Mouse (Mus musculus) neural tube, embryonic 11.5 days (tissue): ENCODE measurements at regions not wholly inside any gene's neighbourhood (a gene's known extent, or its start where the extent isn't known, plus 50 kb on each side); places are given as distances from the start of the nearest gene placed in this dataset.

ENCODE experiments used
- ATAC-seq: fragments of 200-750 bp; cut with Nextera tagmentation; 2 replicates; pipeline ENCODE4 v1.8.0; 2017; ENCODE audit warnings: moderate number of reproducible peaks, mild to moderate bottlenecking, moderate TSS enrichment, moderate library complexity; ENCODE audit not compliant: insufficient read depth, low FRiP score, low TSS enrichment
- DNase-seq: peaks from one replicate; pipeline ENCODE4 v3.0.0-alpha.2; 2015; ENCODE audit warnings: low spot score
- H3K27ac ChIP-seq: fragments of 300-500 bp; sonication (generic); 2 replicates; pipeline ENCODE4 v1.5.1; 2014; ENCODE audit warnings: low read depth, mild to moderate bottlenecking, low read length
- H3K27me3 ChIP-seq: fragments of 300-500 bp; sonication (generic); 2 replicates; pipeline ENCODE4 v1.6.1; 2014; ENCODE audit warnings: mild to moderate bottlenecking, low read length, mixed read lengths; ENCODE audit not compliant: control insufficient read depth, insufficient read depth
- H3K36me3 ChIP-seq: fragments of 300-500 bp; sonication (generic); 2 replicates; pipeline ENCODE4 v1.6.1; 2014; ENCODE audit warnings: mild to moderate bottlenecking, low read length, moderate library complexity, mixed read lengths; ENCODE audit not compliant: control insufficient read depth, insufficient read depth
- H3K4me1 ChIP-seq: fragments of 300-500 bp; sonication (generic); 2 replicates; pipeline ENCODE4 v1.6.1; 2014; ENCODE audit warnings: low read length, mixed read lengths; ENCODE audit not compliant: control insufficient read depth, insufficient read depth
- H3K4me2 ChIP-seq: fragments of 300-500 bp; sonication (generic); 2 replicates; pipeline ENCODE4 v1.6.1; 2014; ENCODE audit warnings: low read depth, mild to moderate bottlenecking, moderate library complexity
- H3K4me3 ChIP-seq: fragments of 300-500 bp; sonication (generic); 2 replicates; pipeline ENCODE4 v1.5.1; 2014; ENCODE audit warnings: low read depth, low read length
- H3K9ac ChIP-seq: fragments of 300-500 bp; sonication (generic); 2 replicates; pipeline ENCODE4 v1.6.1; 2014; ENCODE audit warnings: mild to moderate bottlenecking, low read length
- H3K9me3 ChIP-seq: fragments of 300-500 bp; sonication (generic); 2 replicates; pipeline ENCODE4 v1.6.1; 2016; ENCODE audit warnings: low read length; ENCODE audit not compliant: control insufficient read depth
- WGBS: fragments of 180-500 bp; shearing (Covaris S2); extraction: QIAGEN DNeasy Blood & Tissue Kit; methylation state at CpG from one replicate; pipeline ENCODE4 v1.1.7; 2014; 5-methylcytosine and 5-hydroxymethylcytosine counted together

- Histone ChIP-seq H3K9ac (no peak overlapping the region), H3K4me3 (no peak overlapping the region), H3K4me2 (no peak overlapping the region), H3K27me3 (no peaks in the 10 kb centered on the region), H3K27ac (no peak overlapping the region), H3K9me3 (no peaks in the 10 kb centered on the region), H3K4me1 (no peaks in the 10 kb centered on the region), H3K36me3 (no peaks in the 10 kb centered on the region)
- ATAC-seq (no peak), DNase-seq (no peak)
- WGBS: 82% methylated on average over 3 of the region's 3 CpGs
Observed at GRCm38 (mm10) chr13:37546556-37546955, 201.5 kb downstream of the Ly86 start.

- no peaks in the 10 kb centered on the region for H3K9me3 ChIP-seq
- H3K36me3 ChIP-seq: no peaks in the 10 kb centered on the region
- WGBS: 74% methylated on average over 4 of the region's 4 CpGs
- H3K9ac ChIP-seq: no peak overlapping the region
- H3K4me2 ChIP-seq: no peak overlapping the region
- no peak for ATAC-seq
- H3K4me1 ChIP-seq: no peaks in the 10 kb centered on the region
- no peak overlapping the region for H3K4me3 ChIP-seq
- H3K27ac ChIP-seq: no peak overlapping the region
- no peak for DNase-seq
- H3K27me3 ChIP-seq: no peaks in the 10 kb centered on the region
Observed at GRCm38 (mm10) chr13:37550584-37550983, 205.6 kb downstream of the Ly86 start.

- Histone ChIP-seq H3K9ac (no peak overlapping the region), H3K4me3 (no peak overlapping the region), H3K36me3 (no peaks in the 10 kb centered on the region), H3K4me2 (no peak overlapping the region), H3K27me3 (no peaks in the 10 kb centered on the region), H3K9me3 (no peaks in the 10 kb centered on the region), H3K27ac (no peak overlapping the region), H3K4me1 (no peaks in the 10 kb centered on the region)
- WGBS: 58% methylated on average over 5 of the region's 5 CpGs
- DNase-seq: no peak
- ATAC-seq: no peak
Observed at GRCm38 (mm10) chr13:37553392-37553791, 208.4 kb downstream of the Ly86 start.

GRCm38 (mm10) chr13:37557183-37557582 lies 212.2 kb downstream of the Ly86 start:
- no peak overlapping the region for H3K4me3 ChIP-seq
- DNase-seq: no peak

GRCm38 (mm10) chr13:37557766-37558165 lies 212.8 kb downstream of the Ly86 start:
- no peak overlapping the region for H3K9ac ChIP-seq
- no peaks in the 10 kb centered on the region for H3K27me3 ChIP-seq
- no peak for ATAC-seq
- H3K4me3 ChIP-seq: no peak overlapping the region
- no peak for DNase-seq
- no peaks in the 10 kb centered on the region for H3K36me3 ChIP-seq
- no peaks in the 10 kb centered on the region for H3K9me3 ChIP-seq
- H3K4me1 ChIP-seq: peaks cover 10% of the 10 kb centered on the region; the same call in 1 of the 2 replicates
- 81% methylated on average over 5 of the region's 5 CpGs for WGBS
- no peak overlapping the region for H3K27ac ChIP-seq
- no peak overlapping the region for H3K4me2 ChIP-seq

More at GRCm38 (mm10) chr13:37557183-37557582, 212.2 kb downstream of the Ly86 start:
- no peak overlapping the region for H3K27ac ChIP-seq
- peaks cover 10% of the 10 kb centered on the region; the same call in 1 of the 2 replicates for H3K4me1 ChIP-seq
- H3K4me2 ChIP-seq: no peak overlapping the region
- H3K9me3 ChIP-seq: no peaks in the 10 kb centered on the region
- no peaks in the 10 kb centered on the region for H3K36me3 ChIP-seq
- no peak overlapping the region for H3K9ac ChIP-seq
- 83% methylated on average over 8 of the region's 8 CpGs for WGBS
- no peak for ATAC-seq
- no peaks in the 10 kb centered on the region for H3K27me3 ChIP-seq

GRCm38 (mm10) chr13:37559056-37559455 lies 214.0 kb downstream of the Ly86 start:
- Histone ChIP-seq H3K9ac (no peak overlapping the region), H3K4me2 (no peak overlapping the region), H3K4me1 (peaks cover 10% of the 10 kb centered on the region; the same call in 1 of the 2 replicates), H3K4me3 (no peak overlapping the region), H3K9me3 (no peaks in the 10 kb centered on the region), H3K27ac (no peak overlapping the region), H3K27me3 (no peaks in the 10 kb centered on the region), H3K36me3 (no peaks in the 10 kb centered on the region)
- DNase-seq: no peak
- ATAC-seq: no peak
- 59% methylated on average over 5 of the region's 5 CpGs for WGBS

- Histone ChIP-seq H3K27me3 (no peaks in the 10 kb centered on the region), H3K9me3 (no peaks in the 10 kb centered on the region), H3K9ac (no peak overlapping the region), H3K4me3 (no peak overlapping the region), H3K4me2 (no peak overlapping the region), H3K27ac (no peak overlapping the region), H3K36me3 (no peaks in the 10 kb centered on the region), H3K4me1 (peaks cover 10% of the 10 kb centered on the region; the same call in 1 of the 2 replicates)
- no peak for ATAC-seq
- DNase-seq: no peak
- 72% methylated on average over 7 of the region's 7 CpGs for WGBS
Observed at GRCm38 (mm10) chr13:37559706-37560313, 214.8 kb downstream of the Ly86 start.

GRCm38 (mm10) chr13:37560387-37560786 lies 215.4 kb downstream of the Ly86 start:
- H3K9ac ChIP-seq: no peak overlapping the region
- no peaks in the 10 kb centered on the region for H3K27me3 ChIP-seq
- WGBS: 33% methylated on average over 9 of the region's 9 CpGs
- no peak overlapping the region for H3K27ac ChIP-seq
- no peak overlapping the region for H3K4me2 ChIP-seq
- no peak overlapping the region for H3K4me3 ChIP-seq
- H3K4me1 ChIP-seq: peaks cover 10% of the 10 kb centered on the region; the same call in 1 of the 2 replicates
- H3K36me3 ChIP-seq: no peaks in the 10 kb centered on the region
- no peaks in the 10 kb centered on the region for H3K9me3 ChIP-seq
- DNase-seq: no peak
- ATAC-seq: no peak

- Histone ChIP-seq H3K4me2 (no peak overlapping the region), H3K9me3 (no peaks in the 10 kb centered on the region), H3K27me3 (no peaks in the 10 kb centered on the region), H3K4me1 (peaks cover 10% of the 10 kb centered on the region; the same call in 1 of the 2 replicates), H3K4me3 (no peak overlapping the region), H3K27ac (no peak overlapping the region), H3K9ac (no peak overlapping the region), H3K36me3 (no peaks in the 10 kb centered on the region)
- 40% methylated on average over 3 of the region's 3 CpGs for WGBS
- no peak for ATAC-seq
- DNase-seq: no peak
Observed at GRCm38 (mm10) chr13:37560800-37561199, 215.8 kb downstream of the Ly86 start.
